Comparison of ENCODE assay signal across 8 mouse cellular contexts in genomic region chr9:27414058-27414460, GRCm38 (mm10). TPM values are rescaled to one million over a fixed set of nuclear protein-coding genes. Genes with fewer than 3 reads are reported as not detected.
DNase-seq lines count a peak whose midpoint lies in the region; ATAC-seq and TF ChIP-seq lines count a peak whose summit lies in the region.

No protein-coding gene starts in this region.

- H3K9me3 ChIP-seq in midbrain, postnatal 0 days (ENCODE audit: low read length) = no peaks in the 10 kb centered on the region

- DNase-seq in 3134 (ENCODE audit: extremely low read depth, insufficient read length, low spot score) = peak; percentile 16
- peak; percentile 43 for DNase-seq in adrenal gland, adult 2 months
- DNase-seq in embryo, embryonic 11 days = peak; percentile 79
- DNase-seq in gastrocnemius, postnatal 36 days = peak; percentile 47 to 57
- peak; percentile 6 for DNase-seq in kidney, adult 11 months
- DNase-seq in left cerebral cortex, postnatal 4 days = peak; percentile 77
- peak; percentile 85 for DNase-seq in midbrain, postnatal 0 days (ENCODE audit: low spot score)
- DNase-seq in testis, postnatal 10 days (ENCODE audit: low spot score) = peak; percentile 79

- no peaks in the 10 kb centered on the region for H3K27me3 ChIP-seq in midbrain, postnatal 0 days (ENCODE audit: insufficient read depth, low read length)

- ATAC-seq in midbrain, postnatal 0 days (ENCODE audit: low FRiP score) = peak; percentile 72

- intact Hi-C loops in gastrocnemius, postnatal 36 days (cut with DNase I) = loop anchor here (5.0 kb wide), 1 partner anchor 328 kb away; no protein-coding TSS in a partner anchor
- intact Hi-C loops in left cerebral cortex, postnatal 4 days (cut with DNase I) = loop anchor here (5.0 kb wide), 2 partner anchors 503 to 783 kb away; no protein-coding TSS in a partner anchor

- no peaks in the 10 kb centered on the region for H3K36me3 ChIP-seq in midbrain, postnatal 0 days (ENCODE audit: insufficient read depth, low read length)

- H3K4me3 ChIP-seq in midbrain, postnatal 0 days (ENCODE audit: low read depth, low read length) = no peak overlapping the region

- peak; percentile 97 for TF ChIP-seq CTCF in midbrain, postnatal 0 days (IDR thresholded peaks at IDR 0.05)

- H3K4me1 ChIP-seq in midbrain, postnatal 0 days (ENCODE audit: insufficient read depth, low read length) = no peaks in the 10 kb centered on the region

- H3K27ac ChIP-seq in midbrain, postnatal 0 days (ENCODE audit: low read depth, low read length) = no peak overlapping the region

- H3K9ac ChIP-seq in midbrain, postnatal 0 days (replicated peaks; ENCODE audit: low read length, poor library complexity, severe bottlenecking) = no peak overlapping the region

- 2% methylated on average over 11 of the region's 11 CpGs for WGBS in midbrain, postnatal 0 days

- peak overlapping the region; percentile 26; the same call in 1 of the 2 replicates for H3K4me2 ChIP-seq in midbrain, postnatal 0 days (ENCODE audit: low read depth, low read length, poor library complexity, severe bottlenecking)

RNA-seq across cellular contexts. Expression of gene Spata19, which starts 17.5 kb away (rescaled TPM):
- not detected for total RNA-seq in adrenal gland, adult 2 months (2021)
- polyA plus RNA-seq in adrenal gland, adult 2 months (2012; rRNA removed) = not detected in 2 replicates
- total RNA-seq in gastrocnemius, postnatal 36 days (2021) = not detected
- not detected for total RNA-seq in left cerebral cortex, postnatal 4 days (2021)
- not detected in 2 replicates for total RNA-seq in midbrain, postnatal 0 days (2014; rRNA removed)
- 0.38 and 0.49 TPM in 2 replicates for polyA plus RNA-seq in midbrain, postnatal 0 days (2015; fragmentation: Nextera tagmentation; extraction: Ambion mirVana)

Comparison
In these comparisons a context has a peak if more than half of its experiments do, and no peak if none do; other contexts are left out.
1. DNase-seq: peak in every context shown above with its lines; median percentile 85 in midbrain, postnatal 0 days; 79 in embryo, embryonic 11 days; 79 in testis, postnatal 10 days; 77 in left cerebral cortex, postnatal 4 days; 52 in gastrocnemius, postnatal 36 days; 43 in adrenal gland, adult 2 months; 16 in 3134; 6 in kidney, adult 11 months.